Mouse (Mus musculus): ENCODE measurements at regions not wholly inside any gene's neighbourhood (a gene's known extent, or its start where the extent isn't known, plus 50 kb on each side); places are given as distances from the start of the nearest gene placed in this dataset.

- TF ChIP-seq CTCF (IDR thresholded peaks at IDR 0.05; ENCODE audit: low read depth, low read length) = no peak
- no peak for TF ChIP-seq POLR2AphosphoS5 (IDR thresholded peaks at IDR 0.05; ENCODE audit: insufficient replicate concordance, low read depth, low read length)
- no peak for TF ChIP-seq TAL1 (conservative IDR thresholded peaks at IDR 0.05; ENCODE audit: low read depth, low read length)
Observed at GRCm38 (mm10) chr11:114514126-114514525, 154.2 kb upstream of the Rpl38 start.

Data from G1E (cell line).